Mouse (Mus musculus) gastrocnemius, adult 2 months (tissue): ENCODE data around the gene 1600002K03Rik. TPM values are rescaled to one million over a fixed set of nuclear protein-coding genes. Genes with fewer than 3 reads are reported as not detected.

Source experiments
- DNase-seq: peaks from one replicate; pipeline ENCODE4 v3.0.0; 2022
- H3K27ac ChIP-seq: fragments of 200-600 bp; 2 replicates; pipeline ENCODE4 v1.8.1; 2022; ENCODE audit warnings: mild to moderate bottlenecking
- H3K4me3 ChIP-seq: fragments of 200-600 bp; 2 replicates; pipeline ENCODE4 v1.8.1; 2022; ENCODE audit warnings: mild to moderate bottlenecking, moderate library complexity
- CTCF ChIP-seq: fragments of 200-600 bp; IDR thresholded peaks from 2 replicates; pipeline ENCODE4 v1.8.1; 2022; ENCODE audit warnings: antibody characterized with exemption, mild to moderate bottlenecking, moderate library complexity
- intact Hi-C: fragments of 180-260 bp; cut with DNase I; formaldehyde crosslinking; loops from one replicate; pipeline ENCODE4 v1.15.1; 2025
- total RNA-seq, 2 experiments: library from RNA; stranded (reverse); gene quantifications; 2 replicates each; pipeline ENCODE4 v1.2.3; 2021

Gene 1600002K03Rik
- total RNA-seq, 2 experiments from 2014 or later = 6.6 to 7.1 TPM

DNA sequence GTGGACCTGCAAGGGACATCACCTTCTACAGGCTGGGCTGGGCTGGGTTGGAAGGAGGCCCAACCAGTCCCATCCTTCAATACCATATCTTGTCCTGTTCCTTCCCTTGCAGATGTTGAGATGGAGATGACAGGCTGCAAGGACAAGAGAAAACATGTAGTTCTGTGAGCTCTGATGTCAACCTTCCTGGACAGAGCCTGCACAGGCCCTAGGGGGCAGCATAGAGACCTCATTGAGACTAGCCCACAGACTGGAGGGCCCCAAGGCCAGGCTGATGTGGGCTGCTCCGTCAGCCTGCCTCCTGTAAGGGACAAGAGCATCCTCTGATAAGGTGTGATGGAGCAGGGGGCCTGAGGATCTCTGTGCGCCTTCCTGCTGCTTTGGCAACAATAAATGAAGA, 2.0 kb downstream of the 1600002K03Rik start:
- H3K4me3 ChIP-seq = no peak overlapping the region
- TF ChIP-seq CTCF = peak; percentile 51
- intact Hi-C loops = loop anchor here (1.0 kb wide), 2 partner anchors 25 to 71 kb away; no protein-coding TSS in a partner anchor
- DNase-seq = no peak
- H3K27ac ChIP-seq = no peak overlapping the region

DNA sequence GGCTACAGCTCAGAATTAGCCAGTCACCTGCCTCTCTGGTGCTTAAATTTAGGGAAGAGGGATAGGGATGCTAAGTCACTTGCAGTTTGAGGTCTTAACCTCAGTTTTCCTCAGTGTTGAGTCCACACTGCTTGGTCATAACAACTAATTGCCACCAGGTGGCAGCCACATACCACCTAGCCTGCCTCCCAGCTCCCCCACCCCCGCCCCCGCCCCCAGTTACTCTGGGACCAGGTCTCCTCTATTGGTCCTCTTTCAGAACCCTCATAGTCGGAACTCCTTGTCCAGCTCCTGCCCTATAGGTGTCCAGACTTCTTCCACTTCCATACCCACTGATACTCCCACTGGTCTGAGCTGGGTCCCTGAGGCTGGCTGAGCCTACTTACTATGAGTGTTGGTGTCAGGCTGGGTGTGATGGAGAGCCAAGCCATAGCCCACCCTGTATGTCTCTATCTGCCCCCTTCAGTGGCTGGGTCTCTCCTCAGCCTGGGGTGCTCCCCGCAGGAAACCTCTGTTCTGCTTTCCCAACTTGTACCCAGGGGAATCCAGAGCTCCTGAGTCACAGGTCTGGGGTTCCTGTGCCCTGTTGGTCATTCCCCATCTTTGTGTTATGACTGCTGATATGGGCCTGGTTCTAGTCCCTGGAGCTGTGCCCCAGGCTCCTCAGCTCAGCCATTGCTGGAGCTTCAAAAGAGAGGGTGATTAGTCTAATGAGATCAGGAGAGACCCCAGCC, 3.0 kb downstream of the 1600002K03Rik start:
- no peak overlapping the region for H3K27ac ChIP-seq
- H3K4me3 ChIP-seq = no peak overlapping the region
- intact Hi-C loops = loop anchor here (1.0 kb wide), 2 partner anchors 24 to 70 kb away; no protein-coding TSS in a partner anchor
- no peak for DNase-seq
- peak; percentile 91 for TF ChIP-seq CTCF

GRCm38 (mm10) chr10:80176270-80176834, 3.6 kb downstream of the 1600002K03Rik start:
- intact Hi-C loops = no loop called here
- Histone ChIP-seq H3K4me3 (no peak overlapping the region), H3K27ac (no peak overlapping the region)
- TF ChIP-seq CTCF = no peak
- DNase-seq = no peak

DNA sequence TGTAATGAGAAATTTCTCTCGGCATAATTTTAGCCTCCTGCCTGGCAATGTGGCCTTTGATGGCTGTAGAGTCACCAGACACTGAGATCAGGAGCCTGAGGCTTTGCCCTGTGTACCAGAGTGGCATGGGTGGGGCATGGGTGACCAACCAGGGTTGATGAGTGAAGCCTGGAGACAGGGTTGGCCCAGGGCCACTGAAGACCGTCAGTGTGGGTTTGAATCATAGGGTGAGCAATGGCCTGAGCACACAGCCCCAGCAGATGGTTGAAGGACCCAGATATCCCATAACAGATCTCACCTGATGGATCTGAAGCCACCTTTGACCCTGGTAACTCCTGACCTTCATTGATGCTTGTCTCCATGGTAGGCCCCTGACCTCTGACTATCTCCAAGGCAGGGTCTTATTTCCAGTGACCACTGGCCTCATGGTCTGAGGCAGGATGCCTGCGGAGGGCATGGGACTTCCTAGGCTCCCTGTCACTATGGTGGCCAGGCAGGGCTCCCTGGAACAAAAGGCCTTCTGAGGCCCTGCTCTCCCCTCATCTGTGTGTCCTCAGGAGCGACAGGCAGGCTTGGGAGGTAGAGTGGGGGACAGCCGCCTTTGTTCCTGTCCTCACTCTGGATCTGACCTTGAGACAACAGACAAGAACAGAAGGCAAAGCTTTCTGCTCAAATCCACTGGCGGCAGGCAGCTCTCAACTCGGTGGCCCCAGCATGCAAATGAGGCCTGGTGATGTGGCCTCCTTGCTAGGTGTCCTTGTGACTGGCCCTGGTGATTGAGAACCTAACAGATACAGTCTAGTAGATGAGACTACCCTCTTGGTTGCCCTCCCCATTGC, 4.9 kb downstream of the 1600002K03Rik start:
- intact Hi-C loops = no loop called here
- TF ChIP-seq CTCF = no peak
- Histone ChIP-seq H3K4me3 (no peak overlapping the region), H3K27ac (no peak overlapping the region)
- no peak for DNase-seq

GRCm38 (mm10) chr10:80179068-80180051, 6.6 kb downstream of the 1600002K03Rik start, which contains the start of gene Efna2:
Gene Efna2, plus strand, starts transcription at chr10:80179482.
- H3K4me3 ChIP-seq = peak within 1 kb of the TSS; percentile 81
- no peak for TF ChIP-seq CTCF
- DNase-seq = peak; percentile 77
- peak within 1 kb of the TSS; percentile 69 for H3K27ac ChIP-seq
- intact Hi-C loops = no loop called here

GRCm38 (mm10) chr10:80180288-80180687, 7.5 kb downstream of the 1600002K03Rik start:
- TF ChIP-seq CTCF = no peak
- Histone ChIP-seq H3K4me3 (peak overlapping the region; percentile 81; the same call in 1 of the 2 replicates), H3K27ac (no peak overlapping the region)
- no peak for DNase-seq
- intact Hi-C loops = no loop called here

- no peak for DNase-seq
- Histone ChIP-seq H3K4me3 (no peak overlapping the region), H3K27ac (no peak overlapping the region)
- intact Hi-C loops = no loop called here
- no peak for TF ChIP-seq CTCF
These were observed 8.1 kb downstream of the 1600002K03Rik start for GRCm38 (mm10) chr10:80180823-80181222.

GRCm38 (mm10) chr10:80182547-80182946, 9.8 kb downstream of the 1600002K03Rik start:
- intact Hi-C loops = no loop called here
- no peak for TF ChIP-seq CTCF
- no peak overlapping the region for H3K4me3 ChIP-seq
- no peak for DNase-seq
- H3K27ac ChIP-seq = no peak overlapping the region

GRCm38 (mm10) chr10:80186649-80187048, 13.9 kb downstream of the 1600002K03Rik start:
- intact Hi-C loops = no loop called here
- Histone ChIP-seq H3K4me3 (no peak overlapping the region), H3K27ac (no peak overlapping the region)
- no peak for TF ChIP-seq CTCF
- DNase-seq = no peak

GRCm38 (mm10) chr10:80187739-80188138, 15.0 kb downstream of the 1600002K03Rik start:
- H3K4me3 ChIP-seq = no peak overlapping the region
- intact Hi-C loops = no loop called here

GRCm38 (mm10) chr10:80188453-80189024, 15.8 kb downstream of the 1600002K03Rik start:
- no peak overlapping the region for H3K4me3 ChIP-seq
- intact Hi-C loops = no loop called here
- no peak overlapping the region for H3K27ac ChIP-seq
- TF ChIP-seq CTCF = no peak
- no peak for DNase-seq

More at GRCm38 (mm10) chr10:80187739-80188138, 15.0 kb downstream of the 1600002K03Rik start:
- no peak for TF ChIP-seq CTCF
- DNase-seq = no peak
- H3K27ac ChIP-seq = no peak overlapping the region

GRCm38 (mm10) chr10:80189999-80190398, 17.3 kb downstream of the 1600002K03Rik start:
- DNase-seq = no peak
- intact Hi-C loops = no loop called here
- Histone ChIP-seq H3K27ac (no peak overlapping the region), H3K4me3 (peak overlapping the region; percentile 68)
- no peak for TF ChIP-seq CTCF
